Mouse (Mus musculus) hindbrain, embryonic 11.5 days (tissue): ENCODE results near the gene Ywhae. TPM values are rescaled to one million over a fixed set of nuclear protein-coding genes. Genes with fewer than 3 reads are reported as not detected.

ENCODE experiments used
- ATAC-seq: fragments of 200-750 bp; cut with Nextera tagmentation; 2 replicates; pipeline ENCODE4 v1.8.0; 2017; ENCODE audit warnings: mild to moderate bottlenecking, moderate TSS enrichment, moderate library complexity; ENCODE audit not compliant: low FRiP score
- DNase-seq: peaks from one replicate; pipeline ENCODE4 v3.0.0-alpha.2; 2015; ENCODE audit warnings: low spot score
- H3K27ac ChIP-seq: fragments of 300-500 bp; sonication (generic); 2 replicates; pipeline ENCODE4 v1.5.1; 2014; ENCODE audit warnings: mild to moderate bottlenecking, low read depth, low read length
- H3K27me3 ChIP-seq: fragments of 300-500 bp; sonication (generic); 2 replicates; pipeline ENCODE4 v1.6.1; 2014; ENCODE audit warnings: mild to moderate bottlenecking, low read length, moderate library complexity, mixed read lengths; ENCODE audit not compliant: control insufficient read depth, insufficient read depth
- H3K36me3 ChIP-seq: fragments of 300-500 bp; sonication (generic); 2 replicates; pipeline ENCODE4 v1.6.1; 2014; ENCODE audit warnings: mild to moderate bottlenecking, low read length, moderate library complexity, mixed read lengths; ENCODE audit not compliant: control insufficient read depth, insufficient read depth
- H3K4me1 ChIP-seq: fragments of 300-500 bp; sonication (generic); replicated peaks from 2 replicates; pipeline ENCODE4 v1.6.1; 2014; ENCODE audit warnings: low read length, mixed read lengths; ENCODE audit not compliant: control insufficient read depth, insufficient read depth
- H3K4me2 ChIP-seq: fragments of 300-500 bp; sonication (generic); replicated peaks from 2 replicates; pipeline ENCODE4 v1.6.1; 2014; ENCODE audit warnings: mild to moderate bottlenecking, low read depth, low read length
- H3K4me3 ChIP-seq: fragments of 300-500 bp; sonication (generic); 2 replicates; pipeline ENCODE4 v1.5.1; 2014; ENCODE audit warnings: low read depth, low read length
- H3K9ac ChIP-seq: fragments of 300-500 bp; sonication (generic); 2 replicates; pipeline ENCODE4 v1.6.1; 2014; ENCODE audit warnings: low read depth, low read length
- H3K9me3 ChIP-seq: fragments of 300-500 bp; sonication (generic); 2 replicates; pipeline ENCODE4 v1.6.1; 2016; ENCODE audit warnings: low read length; ENCODE audit not compliant: control insufficient read depth
- WGBS: fragments of 180-500 bp; shearing (Covaris S2); extraction: QIAGEN DNeasy Blood & Tissue Kit; methylation state at CpG from one replicate; pipeline ENCODE4 v1.1.7; 2014; 5-methylcytosine and 5-hydroxymethylcytosine counted together
- polyA plus RNA-seq: library from polyadenylated mRNA; unstranded; fragments of >200 nt; fragmentation: Nextera tagmentation; extraction: Ambion mirVana; gene quantifications from 2 replicates; pipeline ENCODE4 v1.2.1, GENCODE M21; 2014

The Ywhae gene
- 1,626 and 1,696 TPM in 2 replicates for polyA plus RNA-seq

GRCm38 (mm10) chr11:75732434-75733226 lies at the start of gene Ywhae:
Ywhae (plus strand) TSS chr11:75732869.
- peak within 1 kb of the TSS; percentile 65 for H3K4me3 ChIP-seq
- H3K36me3 ChIP-seq, result no peaks in the 10 kb centered on the region
- H3K9ac ChIP-seq, result peak within 1 kb of the TSS; percentile 97
- under 1% methylated on average over 73 of the region's 76 CpGs for WGBS
- H3K9me3 ChIP-seq, result no peaks in the 10 kb centered on the region
- peak within 1 kb of the TSS; percentile 46 for H3K4me2 ChIP-seq
- H3K27ac ChIP-seq, result peak within 1 kb of the TSS; percentile 91
- H3K4me1 ChIP-seq, result peaks cover 5% of the 10 kb centered on the region; the same call in 1 of the 2 replicates
- H3K27me3 ChIP-seq, result no peaks in the 10 kb centered on the region
- DNase-seq (peak; percentile 93), ATAC-seq (peak; percentile 93)

DNA sequence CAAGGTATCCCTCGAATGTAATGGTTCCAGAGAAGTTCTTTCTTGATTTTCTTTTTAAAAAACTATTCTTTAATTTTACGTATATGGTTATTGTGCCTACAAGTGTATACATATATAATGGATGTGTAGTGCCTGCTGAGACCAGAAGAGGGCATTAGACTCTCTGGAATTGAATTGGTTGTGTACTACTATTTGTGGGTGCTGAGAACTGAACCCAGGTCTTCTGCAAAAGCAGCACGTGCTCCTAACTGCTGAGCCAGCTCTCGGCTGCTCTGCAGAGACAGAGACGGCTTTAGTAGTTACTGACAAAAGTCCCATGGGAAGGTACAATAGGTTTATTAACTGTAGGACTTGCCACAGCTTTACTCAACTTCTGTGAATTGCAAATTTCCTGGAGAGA lies 48.2 kb upstream of the Ywhae start:
- H3K27ac ChIP-seq, result no peak overlapping the region
- no peak overlapping the region for H3K9ac ChIP-seq
- H3K4me1 ChIP-seq, result 0 out of 2 replicates have a peak, but pooled peaks cover 5% of the 10 kb centered on the region
- DNase-seq, result no peak
- no peaks in the 10 kb centered on the region for H3K9me3 ChIP-seq
- H3K4me3 ChIP-seq, result no peak overlapping the region
- no peak overlapping the region for H3K4me2 ChIP-seq
- 94% methylated on average over 5 of the region's 5 CpGs for WGBS
- no peaks in the 10 kb centered on the region for H3K27me3 ChIP-seq
- no peak for ATAC-seq
- H3K36me3 ChIP-seq, result no peaks in the 10 kb centered on the region

GRCm38 (mm10) chr11:75684956-75685355 lies 47.7 kb upstream of the Ywhae start:
- H3K4me2 ChIP-seq, result no peak overlapping the region
- no peaks in the 10 kb centered on the region for H3K36me3 ChIP-seq
- H3K27me3 ChIP-seq, result no peaks in the 10 kb centered on the region
- 91% methylated on average over 2 of the region's 2 CpGs for WGBS
- no peak overlapping the region for H3K4me3 ChIP-seq
- DNase-seq (no peak), ATAC-seq (no peak)
- H3K4me1 ChIP-seq, result 0 out of 2 replicates have a peak, but pooled peaks cover 5% of the 10 kb centered on the region
- no peak overlapping the region for H3K27ac ChIP-seq
- no peaks in the 10 kb centered on the region for H3K9me3 ChIP-seq
- no peak overlapping the region for H3K9ac ChIP-seq

DNA sequence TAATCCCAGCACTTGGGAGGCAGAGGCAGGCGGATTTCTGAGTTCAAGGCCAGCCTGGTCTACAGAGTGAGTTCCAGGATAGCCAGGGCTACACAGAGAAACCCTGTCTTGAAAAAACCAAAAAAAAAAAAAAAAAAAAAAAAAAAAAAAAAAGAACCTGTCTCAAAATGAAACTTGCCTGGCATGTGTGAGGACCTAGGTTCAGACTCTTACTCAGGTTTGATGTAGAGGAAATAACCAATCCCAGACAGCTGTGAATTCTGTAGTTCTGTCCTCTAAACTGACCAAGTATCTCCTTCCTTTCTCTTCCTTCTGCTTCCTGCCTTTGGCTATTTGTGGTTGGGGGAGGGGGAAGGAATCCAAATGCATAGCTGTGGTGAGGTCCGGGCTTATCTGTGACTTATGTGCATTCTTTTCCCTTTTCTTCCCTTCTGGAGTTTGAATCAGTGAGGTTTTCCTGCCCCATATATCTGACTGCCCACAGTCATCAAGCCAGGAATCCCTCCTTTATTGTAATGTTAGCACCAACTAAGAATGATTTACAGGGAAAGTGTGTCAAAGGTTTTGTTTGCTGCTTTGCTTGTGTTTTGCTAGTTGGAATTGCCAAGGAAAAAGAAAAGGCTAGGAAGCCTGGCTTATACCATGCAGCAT lies 45.2 kb upstream of the Ywhae start:
- WGBS, result 93% methylated on average over 2 of the region's 2 CpGs
- H3K4me2 ChIP-seq, result no peak overlapping the region
- H3K9me3 ChIP-seq, result no peaks in the 10 kb centered on the region
- no peak for DNase-seq
- H3K27ac ChIP-seq, result no peak overlapping the region
- no peak overlapping the region for H3K9ac ChIP-seq
- no peaks in the 10 kb centered on the region for H3K27me3 ChIP-seq
- H3K36me3 ChIP-seq, result no peaks in the 10 kb centered on the region
- ATAC-seq, result no peak
- H3K4me1 ChIP-seq, result no peaks in the 10 kb centered on the region
- H3K4me3 ChIP-seq, result no peak overlapping the region

DNA sequence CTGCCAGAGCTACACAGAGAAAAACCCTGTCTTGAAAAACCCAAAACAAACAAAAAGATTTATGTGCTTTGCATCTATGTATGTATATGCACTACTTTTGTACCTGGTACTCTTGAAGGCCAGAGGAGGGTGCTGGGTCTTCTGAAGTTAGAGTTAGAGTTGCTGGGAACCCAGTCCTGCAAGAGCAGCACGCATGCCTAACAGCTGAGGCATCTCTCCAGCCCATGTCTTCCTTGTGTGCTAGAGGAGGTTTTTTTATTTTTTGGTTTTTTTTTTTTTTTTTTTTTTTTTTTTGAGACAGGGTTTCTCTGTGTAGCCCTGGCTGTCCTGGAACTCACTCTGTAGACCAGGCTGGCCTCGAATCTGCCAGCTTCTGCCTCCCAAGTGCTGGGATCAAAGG lies 44.5 kb upstream of the Ywhae start:
- H3K9me3 ChIP-seq, result no peaks in the 10 kb centered on the region
- 92% methylated on average over 2 of the region's 2 CpGs for WGBS

GRCm38 (mm10) chr11:75689977-75690376 lies 42.7 kb upstream of the Ywhae start:
- H3K9me3 ChIP-seq, result no peaks in the 10 kb centered on the region
- H3K27ac ChIP-seq, result no peak overlapping the region
- DNase-seq (no peak), ATAC-seq (no peak)
- H3K4me2 ChIP-seq, result no peak overlapping the region
- no peaks in the 10 kb centered on the region for H3K27me3 ChIP-seq
- H3K9ac ChIP-seq, result no peak overlapping the region
- no peaks in the 10 kb centered on the region for H3K4me1 ChIP-seq
- no peak overlapping the region for H3K4me3 ChIP-seq
- WGBS, result 95% methylated on average over 1 of the region's 1 CpGs
- peaks cover 3% of the 10 kb centered on the region; the same call in 1 of the 2 replicates for H3K36me3 ChIP-seq

More for the DNA sequence above, 44.5 kb upstream of the Ywhae start:
- no peak for ATAC-seq
- H3K4me3 ChIP-seq, result no peak overlapping the region
- H3K9ac ChIP-seq, result no peak overlapping the region
- H3K27me3 ChIP-seq, result no peaks in the 10 kb centered on the region
- H3K4me2 ChIP-seq, result no peak overlapping the region
- H3K36me3 ChIP-seq, result no peaks in the 10 kb centered on the region
- no peaks in the 10 kb centered on the region for H3K4me1 ChIP-seq
- no peak overlapping the region for H3K27ac ChIP-seq
- DNase-seq, result no peak

- H3K4me1 ChIP-seq, result no peaks in the 10 kb centered on the region
- no peak overlapping the region for H3K4me3 ChIP-seq
- DNase-seq (no peak), ATAC-seq (no peak)
- peaks cover 3% of the 10 kb centered on the region; the same call in 1 of the 2 replicates for H3K36me3 ChIP-seq
- H3K4me2 ChIP-seq, result no peak overlapping the region
- no peak overlapping the region for H3K27ac ChIP-seq
- no peak overlapping the region for H3K9ac ChIP-seq
- H3K27me3 ChIP-seq, result no peaks in the 10 kb centered on the region
- no peaks in the 10 kb centered on the region for H3K9me3 ChIP-seq
Observed at GRCm38 (mm10) chr11:75691047-75691446, 41.6 kb upstream of the Ywhae start.

- Histone ChIP-seq H3K9me3 (no peaks in the 10 kb centered on the region), H3K36me3 (peaks cover 9% of the 10 kb centered on the region), H3K27ac (no peak overlapping the region), H3K9ac (no peak overlapping the region), H3K4me1 (no peaks in the 10 kb centered on the region), H3K4me2 (no peak overlapping the region), H3K4me3 (no peak overlapping the region), H3K27me3 (no peaks in the 10 kb centered on the region)
- ATAC-seq, result no peak
- 97% methylated on average over 5 of the region's 5 CpGs for WGBS
- no peak for DNase-seq
Observed at GRCm38 (mm10) chr11:75693570-75693969, 39.1 kb upstream of the Ywhae start.
